Mouse (Mus musculus) adrenal gland (tissue): ENCODE data around the gene Atg14.
"Not testable (repeated sequence)": the region's sequence is repeated elsewhere in the genome, so short reads cannot be mapped to it uniquely, and the experiment has no call there.

Source experiments
- intact Hi-C: fragments of 180-260 bp; cut with DNase I; formaldehyde crosslinking; loops from one replicate; pipeline ENCODE4 v1.15.1; 2025
- long read RNA-seq, 2 experiments: library from polyadenylated mRNA; unstranded; transcript quantifications; one replicate each; pipeline ENCODE4 v2.0.0; 2020; ENCODE audit warnings: borderline replicate concordance in 1 of 2; ENCODE audit not compliant: insufficient replicate concordance in 1 of 2

Atg14 gene
- long read RNA-seq, experiment 1, transcript Atg14-201 (10 exons, 3,450 nt) = major isoform, 7 of 10 reads
- long read RNA-seq, experiment 1, partial matches to known transcripts = 2 of 10 reads
- long read RNA-seq, experiment 1, other reads (novel, unspliced or antisense) = 1 of 10 reads
- long read RNA-seq, experiment 2, transcript Atg14-201 (10 exons, 3,450 nt) = major isoform, 9 of 16 reads
- long read RNA-seq, experiment 2, partial matches to known transcripts = 6 of 16 reads
- long read RNA-seq, experiment 2, other reads (novel, unspliced or antisense) = 1 of 16 reads

DNA sequence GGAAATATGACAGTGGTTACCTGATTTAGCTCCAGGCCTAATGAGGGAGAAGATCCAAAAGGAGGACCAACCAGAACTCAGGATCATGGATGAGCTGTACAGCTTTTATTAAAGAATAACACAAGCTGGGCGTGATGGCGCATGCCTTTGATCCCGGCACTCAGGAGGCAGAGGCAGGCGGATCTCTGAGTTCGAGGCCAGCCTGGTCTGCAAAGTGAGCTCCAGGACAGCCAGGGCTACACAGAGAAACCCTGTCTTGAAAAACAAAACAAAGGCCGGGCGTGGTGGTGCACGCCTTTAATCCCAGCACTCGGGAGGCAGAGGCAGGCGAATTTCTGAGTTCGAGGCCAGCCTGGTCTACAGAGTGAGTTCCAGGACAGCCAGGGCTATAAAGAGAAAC is at the start of gene Atg14:
Gene Atg14, minus strand, starts transcription at position 101 of the 400 bp plus-strand sequence.
- intact Hi-C loops = not testable (repeated sequence)

- intact Hi-C loops = no loop called here
These were observed 48.4 kb upstream of the Atg14 start for GRCm38 (mm10) chr14:47618891-47619290.

DNA sequence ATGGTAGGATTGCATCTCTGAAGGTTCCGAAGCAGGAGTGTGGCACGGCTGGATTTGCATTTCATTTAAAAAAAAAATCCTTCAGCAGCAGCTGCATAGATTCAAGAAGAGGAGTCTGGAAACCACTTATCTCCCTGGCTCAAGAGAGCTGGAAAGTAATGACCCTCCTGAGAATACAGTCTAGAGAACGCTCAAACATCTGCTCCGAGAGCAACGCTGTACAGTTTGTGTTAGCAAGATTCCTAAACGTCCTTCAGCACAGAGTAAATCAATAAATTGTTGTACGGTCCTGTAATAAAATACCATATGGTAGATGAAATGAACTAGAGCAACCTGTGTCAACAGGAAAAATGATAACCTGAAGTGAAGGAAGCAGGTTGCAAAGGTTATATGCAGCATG is 42.8 kb upstream of the Atg14 start:
- intact Hi-C loops = no loop called here

DNA sequence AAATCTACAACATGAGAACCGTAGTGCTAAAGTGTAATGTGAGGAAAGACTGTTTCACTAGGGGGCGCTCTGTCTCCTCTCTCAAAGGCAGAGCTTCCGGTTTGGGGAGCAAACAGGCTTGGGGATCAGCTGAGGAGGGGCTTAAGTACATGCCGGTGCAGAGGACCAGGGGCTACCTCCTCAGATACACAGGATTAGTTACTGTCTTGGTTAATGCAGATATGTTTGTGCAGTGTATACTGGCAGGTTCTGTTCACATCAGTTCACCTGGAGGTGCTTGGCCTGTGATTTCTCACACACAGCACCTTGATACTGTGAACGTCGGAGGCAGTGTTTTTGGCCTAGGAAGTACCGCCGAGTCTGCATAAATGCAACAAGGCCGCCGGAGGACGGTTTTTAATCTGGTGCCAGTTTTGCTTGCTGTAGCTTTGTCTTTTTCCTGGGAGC is 27.5 kb upstream of the Atg14 start:
- intact Hi-C loops = loop anchor here (10.0 kb wide), 2 partner anchors 67 to 767 kb away; no protein-coding TSS in a partner anchor

DNA sequence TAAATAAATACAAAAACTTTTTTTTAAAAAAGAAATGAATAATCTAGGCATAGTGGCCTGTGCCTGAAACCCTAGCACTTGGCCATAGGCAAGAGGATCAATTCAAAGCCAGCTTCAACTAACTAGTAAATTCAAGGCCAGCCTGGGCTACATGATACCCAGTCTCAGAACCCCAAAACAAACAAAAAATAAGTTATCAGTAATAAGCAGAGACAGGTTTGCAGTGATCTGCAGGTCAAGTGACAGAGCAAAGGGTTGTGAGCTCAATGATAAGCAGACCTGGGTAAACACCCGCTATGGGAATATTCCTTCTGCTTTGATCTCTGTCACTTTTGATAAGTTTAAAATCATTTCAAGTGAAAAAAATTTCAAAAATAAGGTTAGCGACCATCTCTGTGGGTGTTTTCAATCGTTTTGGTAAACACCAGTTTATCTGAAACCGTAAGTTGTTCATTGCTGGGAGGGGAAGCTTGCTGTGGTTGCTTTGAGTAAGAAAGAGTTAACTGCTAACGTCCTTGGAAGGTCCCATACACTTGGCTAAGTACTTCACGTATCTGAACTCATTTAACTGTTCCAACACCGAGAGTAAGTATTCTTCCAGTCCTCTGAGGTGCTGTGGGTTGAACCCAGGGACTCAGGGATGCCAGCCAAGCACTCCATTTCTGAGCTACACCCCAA is 24.1 kb upstream of the Atg14 start:
- intact Hi-C loops = loop anchor here (10.0 kb wide), 2 partner anchors 70 to 770 kb away; no protein-coding TSS in a partner anchor

DNA sequence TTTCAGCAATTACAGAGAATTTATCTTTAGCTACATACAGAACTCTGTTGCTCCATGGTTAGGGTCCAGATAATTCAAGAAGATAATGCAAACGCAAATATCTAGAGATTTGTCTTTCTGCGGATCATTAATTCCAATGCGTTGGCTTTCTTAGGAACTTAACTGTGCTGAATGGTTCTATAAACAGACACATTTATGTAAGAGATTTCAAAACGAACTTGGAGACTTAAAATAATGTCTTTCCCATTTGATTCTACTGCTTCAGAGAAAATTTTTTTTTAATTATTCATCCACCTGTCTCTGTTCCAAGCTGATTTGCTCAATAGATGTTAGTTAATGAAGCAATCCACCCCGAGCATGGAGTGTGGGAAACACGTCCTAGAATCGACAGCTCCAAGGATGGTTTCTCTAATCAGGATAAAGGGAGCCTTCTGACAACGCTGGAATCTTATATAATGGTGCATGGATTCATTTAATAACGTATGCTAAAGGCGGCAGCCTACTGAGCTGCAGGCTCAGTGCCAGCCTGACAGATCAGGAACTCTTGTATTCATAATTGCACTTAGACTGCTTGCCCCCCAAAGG is 20.0 kb upstream of the Atg14 start:
- intact Hi-C loops = loop anchor here (10.0 kb wide), 2 partner anchors 74 to 774 kb away; no protein-coding TSS in a partner anchor

DNA sequence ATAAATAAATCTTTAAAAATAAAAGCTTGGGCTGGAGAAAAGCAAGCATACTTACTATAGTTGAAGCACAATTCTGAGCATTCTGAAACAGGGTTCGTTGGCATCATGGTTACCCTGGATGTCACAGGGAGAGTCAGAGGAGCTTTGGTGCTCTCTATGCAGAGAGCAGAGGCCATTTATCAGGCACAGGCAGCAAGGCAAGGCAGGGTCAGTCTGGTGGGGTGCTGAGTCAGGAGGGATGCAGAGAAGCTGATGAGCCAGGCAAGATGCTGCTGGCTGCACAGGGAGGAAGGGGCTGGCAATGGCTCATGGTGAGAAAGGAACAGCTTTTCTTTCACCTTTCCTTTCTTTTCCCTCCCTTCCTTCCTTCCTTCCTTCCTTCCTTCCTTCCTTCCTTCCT is 19.0 kb upstream of the Atg14 start:
- intact Hi-C loops = no loop called here

GRCm38 (mm10) chr14:47584346-47584745 is 13.9 kb upstream of the Atg14 start:
- intact Hi-C loops = no loop called here

- intact Hi-C loops = no loop called here
These were observed 11.2 kb upstream of the Atg14 start for GRCm38 (mm10) chr14:47581681-47582080.

- intact Hi-C loops = no loop called here
These were observed 10.8 kb upstream of the Atg14 start for GRCm38 (mm10) chr14:47581280-47581679.

DNA sequence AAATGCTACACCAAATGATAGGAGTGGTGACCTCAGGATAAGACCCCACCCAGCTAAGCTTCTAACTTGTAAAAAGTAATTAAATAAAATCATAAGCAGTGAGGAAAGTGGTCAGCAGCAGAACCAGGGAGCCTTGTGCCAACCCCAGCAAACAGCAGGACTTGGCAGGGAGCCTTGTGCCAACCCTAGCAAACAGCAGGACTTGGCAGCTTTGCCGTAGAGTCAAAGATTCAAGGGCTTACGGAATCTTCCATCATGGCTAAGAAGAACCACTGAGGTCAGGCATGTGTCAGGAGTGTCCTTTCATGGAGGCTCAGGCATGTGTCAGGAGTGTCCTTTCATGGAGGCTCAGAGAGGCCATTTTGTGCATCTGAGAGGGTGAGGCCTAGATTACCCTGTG is 7.6 kb upstream of the Atg14 start:
- intact Hi-C loops = no loop called here

DNA sequence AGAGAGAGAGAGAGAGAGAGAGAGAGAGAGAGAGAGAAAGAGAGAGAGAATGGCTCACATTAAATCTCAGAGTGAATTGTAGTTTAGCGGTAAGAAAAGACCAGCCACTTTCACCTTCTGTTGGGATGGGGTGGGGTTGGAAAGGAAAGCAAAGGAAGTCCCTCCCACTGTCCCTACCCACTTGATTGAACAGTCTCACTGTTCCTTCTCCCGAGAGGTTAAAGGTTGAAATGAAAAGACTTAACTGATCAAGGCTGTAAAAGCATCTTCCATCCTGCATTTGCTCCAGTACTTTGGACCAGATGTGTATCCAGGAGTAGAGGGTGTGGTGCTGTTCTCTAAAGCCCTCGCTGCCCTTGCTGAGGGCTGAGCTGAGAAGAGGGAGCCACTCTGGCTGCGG is 6.2 kb upstream of the Atg14 start:
- intact Hi-C loops = no loop called here

DNA sequence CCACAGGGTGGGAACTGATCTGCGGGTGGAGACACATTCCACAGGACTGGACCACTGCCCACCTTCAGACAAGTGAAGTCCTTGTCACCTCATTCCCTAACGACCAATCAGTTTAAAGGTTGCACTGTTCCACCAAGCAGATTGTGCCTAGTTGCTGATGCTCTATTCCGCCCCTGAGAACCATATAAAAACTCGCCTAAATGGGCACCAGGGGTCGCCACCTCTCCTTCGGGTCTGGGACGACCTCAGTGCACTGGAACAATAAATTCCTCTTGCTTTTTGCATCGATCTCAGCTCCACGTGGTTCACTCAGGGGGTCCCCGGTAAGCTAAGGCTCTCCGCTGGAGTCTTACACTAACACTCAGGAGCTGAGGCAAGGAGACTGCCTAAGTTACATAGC is 4.3 kb upstream of the Atg14 start:
- intact Hi-C loops = no loop called here

GRCm38 (mm10) chr14:47572707-47573106 is 2.3 kb upstream of the Atg14 start:
- intact Hi-C loops = no loop called here

- intact Hi-C loops = no loop called here
These were observed 2.3 kb downstream of the Atg14 start for GRCm38 (mm10) chr14:47567962-47568652.

GRCm38 (mm10) chr14:47563106-47563505 is 7.3 kb downstream of the Atg14 start:
- intact Hi-C loops = no loop called here

GRCm38 (mm10) chr14:47562530-47562929 is 7.9 kb downstream of the Atg14 start:
- intact Hi-C loops = no loop called here

GRCm38 (mm10) chr14:47560714-47561113 is 9.7 kb downstream of the Atg14 start:
- intact Hi-C loops = no loop called here

GRCm38 (mm10) chr14:47555225-47555624 is 15.2 kb downstream of the Atg14 start:
- intact Hi-C loops = no loop called here

DNA sequence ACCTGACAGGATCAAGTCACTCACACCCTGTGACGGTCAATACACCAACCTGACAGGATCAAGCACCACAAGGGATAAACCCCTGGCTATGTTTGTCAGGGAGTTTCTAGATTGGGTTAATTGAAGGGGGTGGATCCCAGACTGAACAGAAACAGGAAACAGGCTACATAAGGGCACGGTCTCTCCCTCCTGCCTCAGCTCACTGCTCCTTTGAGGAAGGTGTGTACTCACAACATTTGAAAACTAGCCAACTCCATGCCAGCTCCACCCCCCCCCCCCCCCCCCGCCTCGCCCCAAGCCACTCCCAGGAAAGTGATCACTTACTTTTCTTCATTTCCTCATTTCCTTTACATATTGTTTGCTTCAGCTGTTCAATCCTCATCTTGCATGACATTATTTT is 16.2 kb downstream of the Atg14 start:
- intact Hi-C loops = no loop called here

DNA sequence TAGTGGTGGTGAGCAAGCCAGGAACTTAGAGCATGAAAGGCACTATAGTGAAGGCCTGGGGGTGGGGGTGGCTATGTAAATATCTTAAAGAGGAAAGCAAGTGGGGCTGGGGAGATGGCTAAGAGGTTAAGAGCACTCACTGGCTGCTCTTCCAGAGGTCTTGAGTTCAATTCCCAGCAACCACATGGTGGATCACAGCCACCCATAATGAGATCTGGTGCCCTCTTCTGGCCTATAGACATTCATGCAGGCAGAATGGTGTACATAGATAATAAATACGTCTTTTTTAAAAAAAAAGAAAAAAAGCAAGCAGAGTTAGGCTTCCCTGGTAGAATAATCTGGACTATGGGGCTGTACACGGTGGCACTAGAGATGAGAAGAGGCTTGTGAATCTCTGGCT is 17.1 kb downstream of the Atg14 start:
- intact Hi-C loops = no loop called here

- intact Hi-C loops = no loop called here
These were observed 18.8 kb downstream of the Atg14 start for GRCm38 (mm10) chr14:47551668-47552067.
